Mouse (Mus musculus) bone marrow, adult 2 months (tissue): ENCODE results near the gene Icam4. TPM values are rescaled to one million over a fixed set of nuclear protein-coding genes. Genes with fewer than 3 reads are reported as not detected.
"Not testable (repeated sequence)": the region's sequence is repeated elsewhere in the genome, so short reads cannot be mapped to it uniquely, and the experiment has no call there.

Experiments
- H3K27ac ChIP-seq: fragments of 200-500 bp; 2 replicates; pipeline ENCODE4 v1.5.1; 2012; ENCODE audit warnings: low read depth, mild to moderate bottlenecking, control low read depth, inconsistent platforms, low read length; ENCODE audit not compliant: control insufficient read depth, poor library complexity, insufficient read depth
- H3K4me1 ChIP-seq: fragments of 200-500 bp; 2 replicates; pipeline ENCODE4 v1.6.1; 2011; ENCODE audit warnings: low read length; ENCODE audit not compliant: control insufficient read depth, insufficient read depth
- H3K4me3 ChIP-seq: fragments of 200-500 bp; replicated peaks from 2 replicates; pipeline ENCODE3; 2011; ENCODE audit warnings: mild to moderate bottlenecking, low read depth, low read length, control low read depth; ENCODE audit not compliant: control insufficient read depth
- CTCF ChIP-seq: fragments of 200-500 bp; IDR thresholded peaks from 2 replicates; pipeline ENCODE4 v1.5.1; 2011; ENCODE audit warnings: low read length, control low read depth; ENCODE audit not compliant: control insufficient read depth, insufficient read depth
- POLR2A ChIP-seq: fragments of 200-500 bp; IDR thresholded peaks from 2 replicates; pipeline ENCODE4 v1.6.1; 2011; ENCODE audit warnings: low read depth, mild to moderate bottlenecking, control low read depth, low read length, borderline replicate concordance; ENCODE audit not compliant: control insufficient read depth
- WGBS: fragments of 180-500 bp; shearing (Covaris S2); methylation state at CpG from one replicate; pipeline ENCODE4 v1.1.7; 2018; 5-methylcytosine and 5-hydroxymethylcytosine counted together
- polyA plus RNA-seq: library from polyadenylated mRNA; stranded (reverse); fragments of >200 nt; gene quantifications from 2 replicates; pipeline ENCODE4 v1.2.4, GENCODE M21; 2011; ENCODE audit warnings: low replicate concordance; ENCODE audit not compliant: missing spikeins, insufficient read depth, insufficient read length

Gene Icam4
- polyA plus RNA-seq, 1 experiment = 31.6 TPM

GRCm38 (mm10) chr9:20993165-20993898 lies 35.8 kb upstream of the Icam4 start:
- 80% methylated on average over 5 of the region's 5 CpGs for WGBS
- Histone ChIP-seq H3K4me1 (no peaks in the 10 kb centered on the region; the same call in 1 of the 2 replicates), H3K4me3 (no peak overlapping the region), H3K27ac (no peak overlapping the region)
- no peak for TF ChIP-seq CTCF
- no peak for TF ChIP-seq POLR2A

- Histone ChIP-seq H3K4me1 (no peaks in the 10 kb centered on the region; the same call in 1 of the 2 replicates), H3K4me3 (no peak overlapping the region), H3K27ac (no peak overlapping the region)
- whole genome bisulfite sequencing = 75% methylated on average over 3 of the region's 3 CpGs
- TF ChIP-seq POLR2A (no peak), CTCF (no peak)
These were observed 34.1 kb upstream of the Icam4 start for GRCm38 (mm10) chr9:20995069-20995468.

GRCm38 (mm10) chr9:20997065-20997464 lies 32.1 kb upstream of the Icam4 start:
- no peak overlapping the region for H3K4me3 ChIP-seq
- 17% methylated on average over 8 of the region's 8 CpGs for WGBS
- H3K4me1 ChIP-seq = no peaks in the 10 kb centered on the region; the same call in 1 of the 2 replicates
- no peak overlapping the region for H3K27ac ChIP-seq
- TF ChIP-seq CTCF (no peak), POLR2A (no peak)

- not testable (repeated sequence) for H3K27ac ChIP-seq, H3K4me3 ChIP-seq, H3K4me1 ChIP-seq
- 66% methylated on average over 1 of the region's 1 CpGs for WGBS
These were observed 30.8 kb upstream of the Icam4 start for GRCm38 (mm10) chr9:20998337-20998736.

GRCm38 (mm10) chr9:21000811-21001210 lies 28.4 kb upstream of the Icam4 start:
- no peak for TF ChIP-seq POLR2A
- peak; percentile 40 for TF ChIP-seq CTCF
- Histone ChIP-seq H3K4me1 (no peaks in the 10 kb centered on the region; the same call in 1 of the 2 replicates), H3K27ac (no peak overlapping the region), H3K4me3 (no peak overlapping the region)

- 67% methylated on average over 6 of the region's 6 CpGs for WGBS
- Histone ChIP-seq H3K4me3 (no peak overlapping the region), H3K27ac (no peak overlapping the region), H3K4me1 (no peaks in the 10 kb centered on the region; the same call in 1 of the 2 replicates)
- TF ChIP-seq CTCF (no peak), POLR2A (no peak)
These were observed 27.4 kb upstream of the Icam4 start for GRCm38 (mm10) chr9:21001651-21002200.

- Histone ChIP-seq H3K4me3 (peak overlapping the region; percentile 86), H3K4me1 (no peaks in the 10 kb centered on the region; the same call in 1 of the 2 replicates), H3K27ac (peak overlapping the region; percentile 65; the same call in 1 of the 2 replicates)
- 7% methylated on average over 7 of the region's 7 CpGs for WGBS
- TF ChIP-seq CTCF = no peak
- TF ChIP-seq POLR2A = no peak
These were observed 26.9 kb upstream of the Icam4 start for GRCm38 (mm10) chr9:21002270-21002626.

GRCm38 (mm10) chr9:21002627-21003551 lies 26.3 kb upstream of the Icam4 start, which contains the start of gene Mrpl4:
TSS of gene Mrpl4 (plus strand) at chr9:21002738.
- Histone ChIP-seq H3K27ac (peak within 1 kb of the TSS; percentile 65), H3K4me1 (no peaks in the 10 kb centered on the region), H3K4me3 (peak within 1 kb of the TSS; percentile 86)
- under 1% methylated on average over 72 of the region's 72 CpGs for whole genome bisulfite sequencing
- TF ChIP-seq POLR2A (peak; percentile 82; the same call in 1 of the 2 replicates), CTCF (no peak)
